Mouse (Mus musculus): ENCODE data around the gene Itih2.

GRCm38 (mm10) chr2:10050878-10051277 lies 80.3 kb downstream of the Itih2 start:
- TF ChIP-seq CHD2 (IDR thresholded peaks at IDR 0.05; ENCODE audit: low read depth, low read length) (no peak), MAFK (IDR thresholded peaks at IDR 0.05; ENCODE audit: insufficient read depth, low read depth, low read length) (no peak)

Measured in ES-E14 (cell line).